35 mouse cellular contexts compared by ENCODE assay signal in the genomic region with DNA sequence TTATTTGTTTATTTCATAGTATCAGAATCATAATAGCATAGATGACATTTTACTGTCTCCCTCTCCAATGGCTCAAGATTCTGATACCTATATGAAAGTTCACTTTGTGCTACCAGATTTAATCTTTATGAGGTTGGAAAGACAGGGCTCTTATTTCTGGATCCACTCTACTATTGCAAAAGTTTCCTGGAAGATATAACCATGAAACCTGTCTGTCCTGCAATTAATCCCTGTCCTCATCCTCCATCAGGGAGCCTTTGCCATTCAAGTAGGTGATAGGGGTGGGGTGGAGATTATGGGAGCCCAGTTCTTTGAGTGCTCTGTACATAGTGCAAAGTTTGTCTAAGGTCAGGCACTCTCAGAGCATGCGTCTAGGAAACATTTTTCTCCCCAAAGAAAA. TPM values are rescaled to one million over a fixed set of nuclear protein-coding genes. Genes with fewer than 3 reads are reported as not detected.
"Had no signal": no experiment of that assay in that cellular context is flagged by ENCODE, and none has a peak within 500 bp of the region (broad histone marks: within the 10 kb centered on the region; RNA-seq: fewer than 3 reads in every experiment).

No protein-coding gene starts in this region.

- ATAC-seq: hindbrain, embryonic 16.5 days; hindbrain, postnatal 0 days; inflammation-experienced regulatory T-cells, adult 6 months; intestine, embryonic 15.5 days; intestine, embryonic 16.5 days; intestine, postnatal 0 days had no signal

- DNase-seq: heart, postnatal 10 days; heart, postnatal 14 days; heart, postnatal 36 days; heart, postnatal 4 days; kidney, adult 11 months; kidney, adult 18-20 months; kidney, adult 2 months; kidney, adult 8-10 months; kidney, adult 9 months; kidney, postnatal 10 days; kidney, postnatal 14 days; kidney, postnatal 25 days; kidney, postnatal 36 days; kidney, postnatal 4 days; layer of hippocampus, adult 9-11 months; layer of hippocampus, postnatal 36 days had no signal

- H3K4me3 ChIP-seq: heart, embryonic 12.5 days; heart, embryonic 13.5 days; heart, embryonic 15.5 days; hindbrain, embryonic 10.5 days; hindbrain, embryonic 12.5 days; hindbrain, embryonic 13.5 days; hindbrain, embryonic 15.5 days; intestine, embryonic 15.5 days; kidney, embryonic 15.5 days; layer of hippocampus, adult 2 months; left cerebral cortex, adult 2 months had no signal

- H3K4me1 ChIP-seq: heart, embryonic 13.5 days; hindbrain, embryonic 12.5 days; hindbrain, embryonic 13.5 days; hindbrain, embryonic 15.5 days; intestine, embryonic 15.5 days; kidney, embryonic 15.5 days had no signal

- H3K36me3 ChIP-seq: heart, embryonic 12.5 days; heart, embryonic 13.5 days; heart, embryonic 15.5 days; hindbrain, embryonic 10.5 days; hindbrain, embryonic 12.5 days; hindbrain, embryonic 13.5 days; hindbrain, embryonic 15.5 days; intestine, embryonic 15.5 days; kidney, embryonic 15.5 days had no signal

- H3K27ac ChIP-seq: heart, embryonic 13.5 days; heart, embryonic 15.5 days; hindbrain, embryonic 10.5 days; hindbrain, embryonic 12.5 days; hindbrain, embryonic 13.5 days; hindbrain, embryonic 14.5 days; hindbrain, embryonic 15.5 days; hindbrain, postnatal 0 days; intestine, embryonic 15.5 days; kidney, embryonic 15.5 days; kidney, postnatal 0 days; layer of hippocampus, adult 2 months; left cerebral cortex, adult 2 months had no signal

- H3K9me3 ChIP-seq: heart, embryonic 12.5 days; heart, embryonic 13.5 days; heart, embryonic 15.5 days; hindbrain, embryonic 10.5 days; hindbrain, embryonic 12.5 days; hindbrain, embryonic 13.5 days; hindbrain, embryonic 15.5 days; intestine, embryonic 15.5 days; kidney, embryonic 15.5 days had no signal

- H3K9ac ChIP-seq: heart, embryonic 12.5 days; heart, embryonic 13.5 days; heart, embryonic 15.5 days; hindbrain, embryonic 12.5 days; hindbrain, embryonic 13.5 days; hindbrain, embryonic 14.5 days; hindbrain, embryonic 15.5 days; intestine, embryonic 15.5 days; kidney, embryonic 15.5 days had no signal

- H3K4me2 ChIP-seq: heart, embryonic 11.5 days; heart, embryonic 12.5 days; heart, embryonic 13.5 days; heart, embryonic 15.5 days; hindbrain, embryonic 12.5 days; hindbrain, embryonic 13.5 days; hindbrain, embryonic 14.5 days; hindbrain, embryonic 15.5 days; intestine, embryonic 15.5 days; kidney, embryonic 15.5 days had no signal

RNA-seq across cellular contexts. Expression of a gene that starts 2.7 kb away (rescaled TPM):
- polyA plus RNA-seq: hindbrain, embryonic 13.5 days; hindbrain, embryonic 14.5 days; hindbrain, embryonic 15.5 days; kidney, adult 2 months had no signal
